Mouse (Mus musculus) liver, postnatal 0 days (tissue): ENCODE measurements at regions not wholly inside any gene's neighbourhood (a gene's known extent, or its start where the extent isn't known, plus 50 kb on each side); places are given as distances from the start of the nearest gene placed in this dataset.
"Not testable (repeated sequence)": the region's sequence is repeated elsewhere in the genome, so short reads cannot be mapped to it uniquely, and the experiment has no call there.

Experiments used
- ATAC-seq: fragments of 200-750 bp; cut with Nextera tagmentation; 2 replicates; pipeline ENCODE4 v1.8.0; 2017; ENCODE audit warnings: mild to moderate bottlenecking, moderate library complexity
- DNase-seq: peaks from one replicate; pipeline ENCODE4 v3.0.0-alpha.2; 2016
- H3K27ac ChIP-seq: fragments of 300-500 bp; sonication (generic); 2 replicates; pipeline ENCODE4 v1.5.1; 2014; ENCODE audit warnings: antibody characterized with exemption, moderate library complexity, mild to moderate bottlenecking, low read depth
- H3K27me3 ChIP-seq: fragments of 300-500 bp; sonication (generic); 2 replicates; pipeline ENCODE4 v1.6.1; 2014; ENCODE audit warnings: low read length, control low read depth, mixed read lengths; ENCODE audit not compliant: insufficient read depth
- H3K36me3 ChIP-seq: fragments of 300-500 bp; sonication (generic); replicated peaks from 2 replicates; pipeline ENCODE4 v1.6.1; 2014; ENCODE audit warnings: mild to moderate bottlenecking, control low read depth, low read length, moderate library complexity, mixed read lengths; ENCODE audit not compliant: insufficient read depth
- H3K4me1 ChIP-seq: fragments of 300-500 bp; sonication (generic); 2 replicates; pipeline ENCODE4 v1.6.1; 2014; ENCODE audit warnings: antibody characterized with exemption, mild to moderate bottlenecking, control low read depth; ENCODE audit not compliant: insufficient read depth
- H3K4me2 ChIP-seq: fragments of 300-500 bp; sonication (generic); 2 replicates; pipeline ENCODE4 v1.6.1; 2014; ENCODE audit warnings: low read depth, mild to moderate bottlenecking, low read length, moderate library complexity, mixed read lengths
- H3K4me3 ChIP-seq: fragments of 300-500 bp; sonication (generic); 2 replicates; pipeline ENCODE4 v1.5.1; 2014; ENCODE audit warnings: low read depth, low read length
- H3K9ac ChIP-seq: fragments of 300-500 bp; sonication (generic); replicated peaks from 2 replicates; pipeline ENCODE4 v1.6.1; 2014; ENCODE audit warnings: mild to moderate bottlenecking, moderate library complexity
- H3K9me3 ChIP-seq: fragments of 300-500 bp; sonication (generic); 2 replicates; pipeline ENCODE4 v1.6.1; 2016; ENCODE audit warnings: mild to moderate bottlenecking, control low read depth, low read length, mixed read lengths
- CTCF ChIP-seq: sonication (generic); IDR thresholded peaks from 2 replicates; pipeline ENCODE4 v1.5.1; 2016; ENCODE audit warnings: antibody characterized with exemption, low read depth
- EP300 ChIP-seq: IDR thresholded peaks from 2 replicates; pipeline ENCODE4 v1.6.1; 2016; ENCODE audit warnings: antibody characterized with exemption, low read depth, mild to moderate bottlenecking
- WGBS: fragments of 180-500 bp; shearing (Covaris S2); extraction: QIAGEN DNeasy Blood & Tissue Kit; methylation state at CpG from one replicate; pipeline ENCODE4 v1.1.7; 2014; ENCODE audit not compliant: insufficient replicate concordance; 5-methylcytosine and 5-hydroxymethylcytosine counted together

- Histone ChIP-seq H3K4me1 (no peaks in the 10 kb centered on the region), H3K36me3 (no peaks in the 10 kb centered on the region), H3K9me3 (no peaks in the 10 kb centered on the region), H3K4me3 (no peak overlapping the region), H3K27me3 (no peaks in the 10 kb centered on the region), H3K4me2 (no peak overlapping the region), H3K27ac (no peak overlapping the region), H3K9ac (no peak overlapping the region)
- no peak for ATAC-seq
- WGBS = 75% methylated on average over 6 of the region's 6 CpGs
- no peak for TF ChIP-seq EP300
- TF ChIP-seq CTCF = no peak
- DNase-seq = no peak
Observed at GRCm38 (mm10) chr3:83517914-83518635, 248.0 kb upstream of the Sfrp2 start.

DNA sequence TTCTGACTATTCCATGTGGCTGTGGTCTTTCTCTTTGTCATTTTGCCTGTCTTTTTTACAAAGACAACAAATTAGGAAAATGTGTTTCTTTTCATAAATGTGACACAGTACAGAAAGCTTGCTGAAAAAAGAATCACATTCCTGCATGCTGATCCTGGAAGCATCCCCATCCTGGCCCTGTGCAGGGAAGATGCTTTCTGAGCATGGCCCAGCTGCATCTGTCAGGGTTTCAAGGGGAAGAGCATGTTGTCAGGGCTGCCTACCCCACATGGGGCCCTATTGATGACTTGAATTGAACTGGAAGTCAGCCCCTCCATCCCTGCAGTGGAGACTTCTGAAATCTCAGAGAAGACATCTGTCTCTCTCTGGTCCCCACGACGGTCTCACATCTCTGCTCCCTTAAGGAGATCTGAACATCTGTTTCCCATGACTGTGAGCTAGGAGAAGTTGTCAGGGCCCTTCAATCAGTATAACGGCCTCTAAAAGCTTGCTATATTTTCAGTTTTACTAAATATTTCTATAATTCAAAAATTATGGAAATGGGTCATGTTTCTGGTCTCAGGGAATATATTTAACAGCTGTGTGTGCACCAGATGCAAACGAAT is 235.8 kb upstream of the Sfrp2 start:
- DNase-seq = no peak
- 72% methylated on average over 4 of the region's 4 CpGs for WGBS
- Histone ChIP-seq H3K27ac (no peak overlapping the region), H3K4me3 (no peak overlapping the region), H3K9ac (no peak overlapping the region), H3K9me3 (no peaks in the 10 kb centered on the region), H3K4me2 (no peak overlapping the region), H3K4me1 (no peaks in the 10 kb centered on the region), H3K36me3 (no peaks in the 10 kb centered on the region), H3K27me3 (no peaks in the 10 kb centered on the region)
- no peak for ATAC-seq
- TF ChIP-seq EP300 (no peak), CTCF (no peak)

DNA sequence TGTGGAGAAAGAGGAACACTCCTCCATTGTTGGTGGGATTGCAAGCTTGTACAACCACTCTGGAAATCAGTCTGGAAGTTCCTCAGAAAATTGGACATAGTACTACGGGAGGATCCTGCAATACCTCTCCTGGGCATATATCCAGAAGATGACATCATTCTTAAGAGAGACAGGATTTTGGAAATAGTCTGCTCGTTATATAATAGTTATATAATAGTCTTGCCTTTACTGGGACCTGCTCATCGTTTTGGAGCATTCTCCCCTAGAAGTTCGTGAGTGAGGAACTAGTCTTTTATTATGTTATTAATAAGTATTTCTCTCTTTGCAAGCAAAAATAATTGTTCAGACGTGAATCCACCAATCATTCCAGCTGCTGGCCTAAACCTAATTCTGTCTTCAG is 229.5 kb upstream of the Sfrp2 start:
- not testable (repeated sequence) for H3K9ac ChIP-seq, H3K9me3 ChIP-seq, DNase-seq, ATAC-seq, H3K4me1 ChIP-seq, H3K4me2 ChIP-seq, H3K27ac ChIP-seq, H3K27me3 ChIP-seq, H3K4me3 ChIP-seq, H3K36me3 ChIP-seq
- 63% methylated on average over 5 of the region's 5 CpGs for WGBS

- DNase-seq (no peak), ATAC-seq (no peak)
- no peaks in the 10 kb centered on the region for H3K36me3 ChIP-seq
- no peaks in the 10 kb centered on the region for H3K4me1 ChIP-seq
- no peak overlapping the region for H3K4me2 ChIP-seq
- H3K27me3 ChIP-seq = no peaks in the 10 kb centered on the region
- WGBS = 75% methylated on average over 4 of the region's 4 CpGs
- TF ChIP-seq EP300 = no peak
- TF ChIP-seq CTCF = no peak
- H3K27ac ChIP-seq = no peak overlapping the region
- H3K9me3 ChIP-seq = no peaks in the 10 kb centered on the region
- H3K9ac ChIP-seq = no peak overlapping the region
- no peak overlapping the region for H3K4me3 ChIP-seq
Observed at GRCm38 (mm10) chr3:83537231-83537630, 228.9 kb upstream of the Sfrp2 start.

DNA sequence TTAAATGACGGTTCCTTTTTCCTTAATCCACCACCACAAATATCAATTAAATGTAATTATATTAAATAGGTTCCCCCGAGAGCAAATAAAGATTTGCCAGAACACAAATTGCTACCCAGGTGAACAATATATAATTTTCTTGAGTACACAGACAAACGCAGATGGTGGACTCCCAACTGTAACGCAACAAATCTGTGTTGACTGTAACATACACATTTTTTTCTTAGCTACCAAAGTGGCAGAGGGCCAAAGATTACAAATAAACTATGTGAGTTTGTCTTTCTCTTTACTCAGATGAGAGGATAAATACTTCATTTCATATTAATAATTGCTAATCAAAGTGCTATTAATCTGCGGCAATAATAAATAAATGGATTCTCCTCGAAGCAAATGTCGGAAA is 228.4 kb upstream of the Sfrp2 start:
- Histone ChIP-seq H3K9ac (no peak overlapping the region), H3K4me1 (no peaks in the 10 kb centered on the region), H3K27me3 (no peaks in the 10 kb centered on the region), H3K27ac (no peak overlapping the region), H3K9me3 (no peaks in the 10 kb centered on the region), H3K4me2 (no peak overlapping the region), H3K4me3 (no peak overlapping the region), H3K36me3 (no peaks in the 10 kb centered on the region)
- WGBS = 82% methylated on average over 7 of the region's 7 CpGs
- TF ChIP-seq CTCF (no peak), EP300 (no peak)
- DNase-seq (no peak), ATAC-seq (no peak)

- Histone ChIP-seq H3K9me3 (no peaks in the 10 kb centered on the region), H3K4me1 (no peaks in the 10 kb centered on the region), H3K9ac (no peak overlapping the region), H3K4me3 (no peak overlapping the region), H3K36me3 (no peaks in the 10 kb centered on the region), H3K27me3 (no peaks in the 10 kb centered on the region), H3K27ac (no peak overlapping the region), H3K4me2 (no peak overlapping the region)
- WGBS = 57% methylated on average over 2 of the region's 2 CpGs
- TF ChIP-seq CTCF (no peak), EP300 (no peak)
- DNase-seq (no peak), ATAC-seq (no peak)
Observed at GRCm38 (mm10) chr3:83538898-83539297, 227.2 kb upstream of the Sfrp2 start.
